Mouse (Mus musculus): Measurements from ENCODE around the gene Chn2. TPM values are rescaled to one million over a fixed set of nuclear protein-coding genes. Genes with fewer than 3 reads are reported as not detected.

Gene Chn2
- total and polyA plus RNA-seq, 3 experiments = not detected

GRCm38 (mm10) chr6:54030351-54030750 is 9.0 kb upstream of the Chn2 start:
- H3K9ac ChIP-seq (ENCODE audit: control insufficient read depth, low read depth, low read length, poor library complexity, severe bottlenecking) = no peak overlapping the region
- H3K27ac ChIP-seq (ENCODE audit: control insufficient read depth, low read depth, low read length) = no peak overlapping the region
- no peak overlapping the region for H3K4me3 ChIP-seq (ENCODE audit: control insufficient read depth in 1 of 2, insufficient read depth in 1 of 2, low read depth in 2 of 2, low read length in 2 of 2)
- no peaks in the 10 kb centered on the region for H3K36me3 ChIP-seq (ENCODE audit: control insufficient read depth in 1 of 2, insufficient read depth in 2 of 2, low read length in 2 of 2)
- no peaks in the 10 kb centered on the region for H3K9me3 ChIP-seq (replicated peaks; ENCODE audit: insufficient read depth, low read length)
- H3K79me2 ChIP-seq (ENCODE audit: control insufficient read depth, insufficient read depth, low read length, poor library complexity) = no peaks in the 10 kb centered on the region
- H3K4me1 ChIP-seq (ENCODE audit: control insufficient read depth in 1 of 2, insufficient read depth in 2 of 2, low read length in 2 of 2) = no peaks in the 10 kb centered on the region
- TF ChIP-seq TAL1 (IDR thresholded peaks at IDR 0.05; ENCODE audit: low read length) = no peak
- no peak for TF ChIP-seq ZC3H11A (IDR thresholded peaks at IDR 0.05; ENCODE audit: low read depth, low read length)
- no peak for TF ChIP-seq TBP (IDR thresholded peaks at IDR 0.05; ENCODE audit: low read depth, low read length)
- no peak for TF ChIP-seq HCFC1 (IDR thresholded peaks at IDR 0.05; ENCODE audit: low read depth, low read length)
- no peak for TF ChIP-seq ELF1 (IDR thresholded peaks at IDR 0.05; ENCODE audit: low read depth, low read length)
- no peak for TF ChIP-seq MAX (IDR thresholded peaks at IDR 0.05; ENCODE audit: low read length)
- TF ChIP-seq BHLHE40 (IDR thresholded peaks at IDR 0.05; ENCODE audit: borderline replicate concordance, low read depth, low read length) = no peak
- TF ChIP-seq GABPA (IDR thresholded peaks at IDR 0.05; ENCODE audit: low read depth, low read length) = no peak
- no peak for TF ChIP-seq MEF2A (IDR thresholded peaks at IDR 0.05; ENCODE audit: extremely low read depth, insufficient replicate concordance, low read depth, low read length, poor library complexity, severe bottlenecking)
- no peak for TF ChIP-seq EP300 (IDR thresholded peaks at IDR 0.05; ENCODE audit: low read depth in 1 of 2, low read length in 2 of 2)
- TF ChIP-seq UBTF (IDR thresholded peaks at IDR 0.05; ENCODE audit: borderline replicate concordance, insufficient read depth, low read depth, low read length) = no peak
- no peak for TF ChIP-seq JUND (IDR thresholded peaks at IDR 0.05; ENCODE audit: low read depth, low read length)
- TF ChIP-seq USF1 (IDR thresholded peaks at IDR 0.05; ENCODE audit: low read depth, low read length) = no peak
- no peak for TF ChIP-seq MAFK (IDR thresholded peaks at IDR 0.05; ENCODE audit: borderline replicate concordance, low read depth, low read length)
- no peak for TF ChIP-seq MXI1 (IDR thresholded peaks at IDR 0.05; ENCODE audit: low read depth, low read length)
- no peak for TF ChIP-seq GATA1 (IDR thresholded peaks at IDR 0.05; ENCODE audit: low read depth, low read length)
- TF ChIP-seq MAZ (IDR thresholded peaks at IDR 0.05; ENCODE audit: low read depth, low read length) = no peak
- TF ChIP-seq ZNF384 (IDR thresholded peaks at IDR 0.05; ENCODE audit: low read depth, low read length) = no peak
- no peak for TF ChIP-seq POLR2A (IDR thresholded peaks at IDR 0.05; ENCODE audit: control insufficient read depth in 1 of 2, insufficient read depth in 1 of 2, low read depth in 1 of 2, low read length in 2 of 2, poor library complexity in 1 of 2)
- no peak for TF ChIP-seq ZMIZ1 (IDR thresholded peaks at IDR 0.05; ENCODE audit: low read depth, low read length)
- no peaks in the 10 kb centered on the region for H3K27me3 ChIP-seq (ENCODE audit: control insufficient read depth in 1 of 2, insufficient read depth in 2 of 2, low read length in 2 of 2)
- DNase-seq (ENCODE audit: low read depth, low spot score) = no peak

GRCm38 (mm10) chr6:54030776-54031175 is 8.6 kb upstream of the Chn2 start:
- DNase-seq (ENCODE audit: low read depth, low spot score) = no peak
- TF ChIP-seq NRF1 (IDR thresholded peaks at IDR 0.05; ENCODE audit: insufficient read depth, low read depth, low read length, poor library complexity, severe bottlenecking) (no peak), ELF1 (IDR thresholded peaks at IDR 0.05; ENCODE audit: low read depth, low read length) (no peak), MXI1 (IDR thresholded peaks at IDR 0.05; ENCODE audit: low read depth, low read length) (no peak), TBP (IDR thresholded peaks at IDR 0.05; ENCODE audit: low read depth, low read length) (no peak), POLR2A (IDR thresholded peaks at IDR 0.05; ENCODE audit: control insufficient read depth in 1 of 2, insufficient read depth in 1 of 2, low read depth in 1 of 2, low read length in 2 of 2, poor library complexity in 1 of 2) (no peak), MYB (IDR thresholded peaks at IDR 0.05; ENCODE audit: low read depth, low read length) (no peak), SIN3A (IDR thresholded peaks at IDR 0.05; ENCODE audit: low read length) (no peak), MEF2A (IDR thresholded peaks at IDR 0.05; ENCODE audit: extremely low read depth, insufficient replicate concordance, low read depth, low read length, poor library complexity, severe bottlenecking) (no peak), BHLHE40 (IDR thresholded peaks at IDR 0.05; ENCODE audit: borderline replicate concordance, low read depth, low read length) (no peak), JUND (IDR thresholded peaks at IDR 0.05; ENCODE audit: low read depth, low read length) (no peak)
- Histone ChIP-seq H3K4me3 (ENCODE audit: control insufficient read depth in 1 of 2, insufficient read depth in 1 of 2, low read depth in 2 of 2, low read length in 2 of 2) (no peak overlapping the region), H3K79me2 (ENCODE audit: control insufficient read depth, insufficient read depth, low read length, poor library complexity) (no peaks in the 10 kb centered on the region), H3K9me3 (replicated peaks; ENCODE audit: insufficient read depth, low read length) (no peaks in the 10 kb centered on the region), H3K27me3 (ENCODE audit: control insufficient read depth in 1 of 2, insufficient read depth in 2 of 2, low read length in 2 of 2) (no peaks in the 10 kb centered on the region), H3K27ac (ENCODE audit: control insufficient read depth, low read depth, low read length) (no peak overlapping the region), H3K9ac (ENCODE audit: control insufficient read depth, low read depth, low read length, poor library complexity, severe bottlenecking) (no peak overlapping the region), H3K4me1 (ENCODE audit: control insufficient read depth in 1 of 2, insufficient read depth in 2 of 2, low read length in 2 of 2) (no peaks in the 10 kb centered on the region), H3K36me3 (ENCODE audit: control insufficient read depth in 1 of 2, insufficient read depth in 2 of 2, low read length in 2 of 2) (no peaks in the 10 kb centered on the region)
